Mouse (Mus musculus) C2C12 (cell line): ENCODE data around the gene Flad1. TPM values are rescaled to one million over a fixed set of nuclear protein-coding genes. Genes with fewer than 3 reads are reported as not detected.
A peak's percentile ranks its signal among the peaks of the same experiment; 100 is the strongest.

Source experiments
- H3K27me3 ChIP-seq: one replicate; pipeline ENCODE4 v1.6.1; 2011; ENCODE audit not compliant: control insufficient read depth, insufficient read depth, insufficient read length
- H3K36me3 ChIP-seq: one replicate; pipeline ENCODE4 v1.6.1; 2011; ENCODE audit not compliant: control insufficient read depth, insufficient read depth
- H3K4me3 ChIP-seq: one replicate; pipeline ENCODE4 v1.5.1; 2011; ENCODE audit warnings: mild to moderate bottlenecking, control low read depth; ENCODE audit not compliant: poor library complexity, insufficient read depth, severe bottlenecking
- H3K79me2 ChIP-seq: one replicate; pipeline ENCODE4 v1.6.1; 2011; ENCODE audit not compliant: control insufficient read depth, insufficient read depth
- H3K79me3 ChIP-seq: one replicate; pipeline ENCODE4 v1.6.1; 2011; ENCODE audit warnings: low read depth, control low read depth
- H3ac ChIP-seq: one replicate; pipeline ENCODE3; 2011; ENCODE audit warnings: low read depth; ENCODE audit not compliant: control insufficient read depth, insufficient read length
- CEBPB ChIP-seq: IDR thresholded peaks from one replicate; pipeline ENCODE4 v1.6.1; 2011; ENCODE audit warnings: low read depth, mild to moderate bottlenecking, control low read depth, moderate library complexity
- CTCF ChIP-seq: IDR thresholded peaks from one replicate; pipeline ENCODE4 v1.5.1; 2011; ENCODE audit not compliant: control insufficient read depth, insufficient read depth, insufficient read length
- FOSL1 ChIP-seq: IDR thresholded peaks from one replicate; pipeline ENCODE4 v1.8.0; 2011; ENCODE audit warnings: mild to moderate bottlenecking, low read length; ENCODE audit not compliant: poor library complexity, insufficient read depth, severe bottlenecking
- MAX ChIP-seq: IDR thresholded peaks from one replicate; pipeline ENCODE4 v1.6.1; 2011; ENCODE audit warnings: mild to moderate bottlenecking, control low read depth
- MYOD1 ChIP-seq: IDR thresholded peaks from one replicate; pipeline ENCODE4 v1.6.1; 2011; ENCODE audit warnings: low read depth; ENCODE audit not compliant: control insufficient read depth, insufficient read length
- MYOG ChIP-seq: IDR thresholded peaks from one replicate; pipeline ENCODE4 v1.6.1; 2011; ENCODE audit not compliant: control insufficient read depth, insufficient read length; ENCODE audit errors: extremely low read depth
- USF1 ChIP-seq: IDR thresholded peaks from one replicate; pipeline ENCODE4 v1.6.1; 2011; ENCODE audit warnings: low read depth, mild to moderate bottlenecking, control low read depth, moderate library complexity
- polyA plus RNA-seq: library from polyadenylated mRNA; unstranded; fragments of >200 nt; fragmentation: generic; extraction: Trizol; gene quantifications from one replicate; pipeline ENCODE4 v1.2.1, GENCODE M21; 2012; ENCODE audit warnings: missing spikeins

The Flad1 gene
- polyA plus RNA-seq, 1 experiment = 11.0 TPM

DNA sequence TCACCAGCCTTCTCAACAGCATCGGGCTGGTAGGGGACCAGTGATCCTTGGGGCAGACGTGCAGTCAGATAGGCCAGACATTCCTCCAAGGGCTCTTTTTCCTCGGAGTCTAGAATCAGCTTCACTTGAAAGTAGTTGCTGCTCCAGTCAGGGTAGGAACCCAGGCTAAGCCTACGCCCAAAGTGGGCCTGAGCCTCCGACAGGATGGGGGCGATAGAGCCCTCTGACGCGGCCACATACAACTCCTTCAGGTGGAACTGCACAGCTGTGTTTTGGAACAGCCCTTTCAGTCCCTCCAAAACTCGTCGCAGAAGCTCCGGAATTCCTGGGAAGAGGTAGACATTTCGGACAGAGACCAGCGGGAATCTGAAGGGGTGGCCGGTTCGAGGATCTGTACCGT is 3.2 kb downstream of the Flad1 start:
- Histone ChIP-seq H3K36me3 (peaks cover 13% of the 10 kb centered on the region), H3K4me3 (no peak overlapping the region), H3ac (no peak overlapping the region), H3K27me3 (no peaks in the 10 kb centered on the region), H3K79me3 (no peaks in the 10 kb centered on the region), H3K79me2 (peaks cover 7% of the 10 kb centered on the region)
- TF ChIP-seq CTCF = no peak
- no peak for TF ChIP-seq MYOD1
- TF ChIP-seq MYOG = no peak
- no peak for TF ChIP-seq CEBPB
- TF ChIP-seq FOSL1 = no peak
- TF ChIP-seq USF1 = no peak
- no peak for TF ChIP-seq MAX

DNA sequence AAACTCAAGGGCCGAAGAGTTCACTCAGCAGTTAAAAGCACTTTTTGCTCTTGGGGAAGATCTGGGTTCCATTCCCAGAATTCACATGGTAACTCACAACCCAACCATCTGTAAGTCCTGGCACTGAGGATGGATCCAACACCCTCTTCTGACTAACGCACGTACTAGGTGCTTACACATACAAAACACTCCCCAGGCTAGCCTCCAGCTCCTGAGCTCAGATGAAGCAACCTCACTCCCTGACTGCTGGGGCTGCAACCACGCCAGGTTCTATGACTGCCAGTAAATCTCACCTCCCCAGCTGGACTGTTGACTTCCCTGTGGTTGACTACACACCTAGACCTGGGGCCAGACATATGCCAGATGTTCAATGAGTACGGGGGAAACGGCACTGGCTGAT is 4.8 kb downstream of the Flad1 start:
- no peak overlapping the region for H3K4me3 ChIP-seq
- peaks cover 13% of the 10 kb centered on the region for H3K36me3 ChIP-seq
- peaks cover 7% of the 10 kb centered on the region for H3K79me2 ChIP-seq
- no peak overlapping the region for H3ac ChIP-seq
- no peak for TF ChIP-seq CTCF
- TF ChIP-seq FOSL1 = no peak
- TF ChIP-seq USF1 = no peak
- TF ChIP-seq MYOD1 = no peak
- TF ChIP-seq MYOG = no peak
- no peak for TF ChIP-seq CEBPB
- TF ChIP-seq MAX = no peak
- no peaks in the 10 kb centered on the region for H3K27me3 ChIP-seq
- no peaks in the 10 kb centered on the region for H3K79me3 ChIP-seq

DNA sequence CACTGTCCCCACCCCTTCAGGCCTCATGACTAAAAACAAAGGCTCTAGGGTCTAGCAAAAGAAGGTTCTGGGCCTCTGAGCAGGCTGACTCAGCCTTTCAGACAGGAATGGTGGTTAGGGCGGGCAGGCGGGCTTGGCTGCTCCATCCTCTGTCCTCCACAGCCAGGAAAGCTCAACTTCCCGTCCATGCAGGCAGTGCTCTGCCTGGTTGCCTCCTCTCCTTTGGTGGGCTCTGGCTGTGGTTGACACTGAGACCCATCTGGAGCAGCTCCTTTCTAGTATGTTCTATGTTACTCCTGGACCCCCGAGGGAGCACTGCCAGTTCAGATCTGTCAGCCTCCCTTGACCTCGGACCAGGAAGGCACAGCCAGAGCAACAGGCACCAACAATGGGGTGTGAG is 9.0 kb downstream of the Flad1 start, which contains the start of gene Lenep:
Lenep (minus strand) TSS at position 101 of the 400 bp plus-strand sequence.
- H3K36me3 ChIP-seq = peaks cover 17% of the 10 kb centered on the region
- H3ac ChIP-seq = no peak within 1 kb of the TSS
- H3K79me3 ChIP-seq = no peaks in the 10 kb centered on the region
- no peaks in the 10 kb centered on the region for H3K27me3 ChIP-seq
- TF ChIP-seq FOSL1 (no peak), CEBPB (no peak), MYOG (no peak), USF1 (no peak), CTCF (no peak), MYOD1 (no peak), MAX (no peak)
- H3K79me2 ChIP-seq = no peaks in the 10 kb centered on the region
- H3K4me3 ChIP-seq = no peak within 1 kb of the TSS

DNA sequence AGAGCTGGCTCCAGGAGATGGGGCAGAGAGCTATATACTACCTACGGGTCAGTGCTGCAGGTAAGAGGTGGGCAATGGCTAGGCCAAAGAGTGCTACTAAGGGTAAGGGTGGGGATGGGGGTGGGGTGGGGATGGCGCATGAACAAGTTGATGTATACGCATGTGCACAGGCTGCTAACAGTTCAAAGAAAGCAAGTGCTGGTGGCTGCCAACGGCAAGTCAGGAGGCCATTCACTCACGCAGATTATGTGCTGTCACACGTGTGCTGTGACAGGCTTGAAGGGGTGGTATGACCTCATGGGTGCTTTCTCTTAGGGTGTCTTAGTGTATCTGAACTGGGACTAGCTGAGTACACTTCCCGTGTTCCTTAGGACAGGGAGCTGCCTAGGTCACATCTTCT is 10.3 kb downstream of the Flad1 start:
- H3ac ChIP-seq = no peak overlapping the region
- no peaks in the 10 kb centered on the region for H3K27me3 ChIP-seq
- H3K4me3 ChIP-seq = no peak overlapping the region

DNA sequence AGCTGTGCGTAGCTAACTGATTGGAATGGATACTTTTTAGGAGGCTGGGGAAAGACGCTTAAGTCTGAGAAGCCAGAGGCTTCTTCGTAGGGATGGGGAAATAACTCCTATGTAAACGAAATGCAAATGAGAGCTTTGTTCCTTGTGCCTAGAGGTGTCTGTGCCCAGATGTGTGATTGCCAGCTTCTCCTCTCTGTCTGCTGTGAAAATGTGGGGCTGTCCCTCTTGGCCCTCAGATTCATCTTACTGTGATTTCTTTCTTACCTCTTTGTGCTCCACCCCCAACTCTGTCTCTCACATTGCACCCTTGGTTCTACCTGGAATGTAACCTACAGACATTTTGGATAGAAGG is 15.0 kb downstream of the Flad1 start:
- Histone ChIP-seq H3ac (no peak overlapping the region), H3K27me3 (no peaks in the 10 kb centered on the region), H3K79me2 (peaks cover 14% of the 10 kb centered on the region), H3K36me3 (peaks cover 3% of the 10 kb centered on the region), H3K79me3 (no peaks in the 10 kb centered on the region), H3K4me3 (no peak overlapping the region)
- TF ChIP-seq CEBPB (no peak), CTCF (no peak), MAX (no peak), USF1 (no peak), FOSL1 (no peak), MYOG (no peak), MYOD1 (no peak)

More for the DNA sequence above, 10.3 kb downstream of the Flad1 start:
- H3K79me3 ChIP-seq = no peaks in the 10 kb centered on the region
- H3K79me2 ChIP-seq = no peaks in the 10 kb centered on the region
- TF ChIP-seq USF1 (no peak), MAX (no peak), MYOG (no peak), CTCF (no peak), MYOD1 (no peak), FOSL1 (no peak)
- H3K36me3 ChIP-seq = peaks cover 17% of the 10 kb centered on the region

DNA sequence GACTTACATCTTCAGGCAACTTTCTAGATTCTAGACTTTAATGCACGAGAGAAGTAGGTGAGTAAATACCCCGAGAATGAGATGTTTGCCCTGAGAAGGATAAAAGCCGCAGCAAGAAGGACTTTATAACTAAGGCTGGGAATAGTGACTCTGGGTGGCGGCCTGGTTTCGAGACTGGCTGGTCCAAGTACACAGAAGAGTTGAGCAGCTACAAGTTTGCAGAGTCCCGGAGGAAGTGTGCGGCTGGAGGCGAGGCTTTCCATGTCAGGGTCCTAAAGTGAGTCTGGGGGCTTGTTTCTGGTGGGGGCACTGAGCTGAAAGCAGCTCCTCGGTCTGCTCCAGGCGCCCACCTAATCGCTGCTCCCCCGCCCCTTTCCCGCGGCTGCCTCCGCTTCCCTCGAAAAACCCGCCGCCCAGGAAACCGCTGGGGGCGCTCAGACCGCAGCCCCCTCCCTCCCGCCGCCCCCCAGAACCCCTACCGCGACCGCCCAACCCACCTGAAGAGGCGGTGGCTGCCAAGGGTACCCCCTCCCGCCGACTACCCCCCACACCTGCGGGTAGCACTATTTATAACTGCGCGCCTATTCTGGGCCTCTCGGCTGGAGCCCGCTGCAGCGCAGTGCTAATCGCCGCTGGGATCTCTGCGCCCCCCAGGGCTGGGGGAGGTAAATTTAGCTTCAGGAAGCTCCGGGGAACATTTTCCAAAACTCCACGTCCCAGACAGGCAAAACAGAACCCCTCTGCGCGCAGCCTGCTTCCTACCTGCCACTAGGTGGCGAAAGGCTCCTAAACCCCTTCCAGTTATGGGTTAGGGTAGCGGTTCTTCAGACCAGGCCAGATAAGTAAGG is 15.6 kb downstream of the Flad1 start:
- Histone ChIP-seq H3K36me3 (no peaks in the 10 kb centered on the region), H3K4me3 (peak overlapping the region; percentile 34), H3K79me2 (peaks cover 20% of the 10 kb centered on the region), H3K27me3 (no peaks in the 10 kb centered on the region), H3K79me3 (no peaks in the 10 kb centered on the region), H3ac (peak overlapping the region; percentile 62)
- no peak for TF ChIP-seq FOSL1
- peak; percentile 82 for TF ChIP-seq CTCF
